8 mouse cellular contexts compared by ENCODE assay signal in genomic region chr4:56946180-56946579, GRCm38 (mm10). TPM values are rescaled to one million over a fixed set of nuclear protein-coding genes. Genes with fewer than 3 reads are reported as not detected.
DNase-seq lines count a peak whose midpoint lies in the region; ATAC-seq and TF ChIP-seq lines count a peak whose summit lies in the region.

No protein-coding gene starts in this region.

- no peaks in the 10 kb centered on the region for H3K36me3 ChIP-seq in neural tube, embryonic 11.5 days (ENCODE audit: control insufficient read depth, insufficient read depth, low read length)
- H3K36me3 ChIP-seq in embryonic facial prominence, embryonic 13.5 days, result no peaks in the 10 kb centered on the region
- H3K36me3 ChIP-seq in limb, embryonic 14.5 days (ENCODE audit: control insufficient read depth, insufficient read depth, low read length), result no peaks in the 10 kb centered on the region
- H3K36me3 ChIP-seq in stomach, embryonic 15.5 days, result no peaks in the 10 kb centered on the region

- no peak for TF ChIP-seq POLR2A in limb, embryonic 14.5 days (IDR thresholded peaks at IDR 0.05; ENCODE audit: borderline replicate concordance, extremely low read depth, insufficient read depth, insufficient read length)

- H3K4me3 ChIP-seq in neural tube, embryonic 11.5 days (ENCODE audit: low read depth, low read length), result peak overlapping the region; percentile 85
- peak overlapping the region; percentile 89 for H3K4me3 ChIP-seq in embryonic facial prominence, embryonic 13.5 days
- peak overlapping the region; percentile 70 for H3K4me3 ChIP-seq in limb, embryonic 14.5 days (replicated peaks; ENCODE audit: low read length)
- H3K4me3 ChIP-seq in stomach, embryonic 15.5 days (replicated peaks), result peak overlapping the region; percentile 92

- H3K4me2 ChIP-seq in neural tube, embryonic 11.5 days (ENCODE audit: low read depth), result peak overlapping the region; percentile 95
- H3K4me2 ChIP-seq in embryonic facial prominence, embryonic 13.5 days, result peak overlapping the region; percentile 78
- H3K4me2 ChIP-seq in limb, embryonic 14.5 days (replicated peaks; ENCODE audit: low read depth, low read length, severe bottlenecking), result peak overlapping the region; percentile 54
- H3K4me2 ChIP-seq in stomach, embryonic 15.5 days, result peak overlapping the region; percentile 75

- H3K4me1 ChIP-seq in neural tube, embryonic 11.5 days (ENCODE audit: control insufficient read depth, insufficient read depth, low read length), result peaks cover 5% of the 10 kb centered on the region
- H3K4me1 ChIP-seq in embryonic facial prominence, embryonic 13.5 days, result peaks cover 43% of the 10 kb centered on the region
- peaks cover 18% of the 10 kb centered on the region for H3K4me1 ChIP-seq in limb, embryonic 14.5 days (ENCODE audit: control insufficient read depth, insufficient read depth, low read length)
- peaks cover 24% of the 10 kb centered on the region for H3K4me1 ChIP-seq in stomach, embryonic 15.5 days

- H3K27me3 ChIP-seq in neural tube, embryonic 11.5 days (ENCODE audit: control insufficient read depth, insufficient read depth, low read length), result no peaks in the 10 kb centered on the region
- H3K27me3 ChIP-seq in embryonic facial prominence, embryonic 13.5 days, result no peaks in the 10 kb centered on the region
- no peaks in the 10 kb centered on the region for H3K27me3 ChIP-seq in limb, embryonic 14.5 days (ENCODE audit: control insufficient read depth, insufficient read depth, low read length)
- no peaks in the 10 kb centered on the region for H3K27me3 ChIP-seq in stomach, embryonic 15.5 days (replicated peaks)

- no peak overlapping the region for H3K27ac ChIP-seq in neural tube, embryonic 11.5 days (ENCODE audit: low read depth, low read length)
- H3K27ac ChIP-seq in embryonic facial prominence, embryonic 13.5 days, result peak overlapping the region; percentile 93
- H3K27ac ChIP-seq in limb, embryonic 14.5 days (replicated peaks; ENCODE audit: low read depth, low read length), result no peak overlapping the region
- peak overlapping the region; percentile 93 for H3K27ac ChIP-seq in stomach, embryonic 15.5 days

- DNase-seq in neural tube, embryonic 11.5 days (ENCODE audit: low spot score), result no peak
- DNase-seq in neural tube, embryonic 10.5 days (ENCODE audit: extremely low spot score, low spot score), result no peak
- peak; percentile 56 for DNase-seq in limb, embryonic 14.5 days (ENCODE audit: low spot score)
- DNase-seq in gastrocnemius, postnatal 4 days (ENCODE audit: low spot score in 2 of 2), result no peak
- no peak for DNase-seq in adrenal gland, adult 18-20 months (ENCODE audit: low spot score in 2 of 2)
- DNase-seq in frontal cortex, adult 2 months (ENCODE audit: extremely low spot score in 1 of 2, low spot score in 1 of 2), result no peak

- no peak for ATAC-seq in neural tube, embryonic 11.5 days (ENCODE audit: insufficient read depth, low FRiP score, low TSS enrichment)
- no peak for ATAC-seq in embryonic facial prominence, embryonic 13.5 days (ENCODE audit: insufficient number of reproducible peaks, insufficient read depth, low FRiP score, low TSS enrichment, low read depth)
- no peak for ATAC-seq in limb, embryonic 14.5 days (ENCODE audit: low FRiP score, low read depth)
- no peak for ATAC-seq in stomach, embryonic 15.5 days (ENCODE audit: insufficient read depth, low FRiP score, low read depth)

- WGBS in neural tube, embryonic 11.5 days, result 2% methylated on average over 14 of the region's 14 CpGs
- WGBS in embryonic facial prominence, embryonic 13.5 days, result under 1% methylated on average over 14 of the region's 14 CpGs
- WGBS in limb, embryonic 14.5 days, result under 1% methylated on average over 14 of the region's 14 CpGs
- under 1% methylated on average over 14 of the region's 14 CpGs for WGBS in stomach, embryonic 15.5 days

- peak overlapping the region; percentile 91; the same call in 1 of the 2 replicates for H3K9ac ChIP-seq in neural tube, embryonic 11.5 days (ENCODE audit: low read length)
- peak overlapping the region; percentile 94 for H3K9ac ChIP-seq in embryonic facial prominence, embryonic 13.5 days
- H3K9ac ChIP-seq in limb, embryonic 14.5 days (ENCODE audit: low read depth, low read length, severe bottlenecking), result peak overlapping the region; percentile 86
- peak overlapping the region; percentile 92 for H3K9ac ChIP-seq in stomach, embryonic 15.5 days

- H3K9me3 ChIP-seq in neural tube, embryonic 11.5 days (ENCODE audit: control insufficient read depth, low read length), result no peaks in the 10 kb centered on the region
- no peaks in the 10 kb centered on the region for H3K9me3 ChIP-seq in embryonic facial prominence, embryonic 13.5 days
- no peaks in the 10 kb centered on the region for H3K9me3 ChIP-seq in limb, embryonic 14.5 days (ENCODE audit: control insufficient read depth, low read length)
- no peaks in the 10 kb centered on the region for H3K9me3 ChIP-seq in stomach, embryonic 15.5 days

RNA-seq across cellular contexts. Expression of gene Tmem245, which starts 1.1 kb away (rescaled TPM):
- 7.9 and 9.2 TPM in 2 replicates for polyA plus RNA-seq in neural tube, embryonic 11.5 days (2014; fragmentation: Nextera tagmentation; extraction: Ambion mirVana)
- polyA plus RNA-seq in embryonic facial prominence, embryonic 13.5 days (2015; fragmentation: Nextera tagmentation; extraction: Ambion mirVana), result 9.9 and 11.2 TPM in 2 replicates
- polyA plus RNA-seq in limb, embryonic 14.5 days (2012; rRNA removed), result 11.9 and 14.8 TPM in 2 replicates
- 9.0 and 10.0 TPM in 2 replicates for polyA plus RNA-seq in limb, embryonic 14.5 days (2014; fragmentation: Nextera tagmentation; extraction: Ambion mirVana)
- 9.5 and 10.3 TPM in 2 replicates for polyA plus RNA-seq in stomach, embryonic 15.5 days (2015; fragmentation: Nextera tagmentation; extraction: Ambion mirVana)
- total RNA-seq in gastrocnemius, postnatal 4 days (2021), result 10 to 100 TPM; 28.6 to 32.3 TPM
- 10 to 100 TPM; 35.7 to 46.8 TPM for total RNA-seq in adrenal gland, adult 18-20 months (2021)
- polyA plus RNA-seq in frontal cortex, adult 2 months (2012; rRNA removed), result 13.7 and 14.1 TPM in 2 replicates

RNA-seq across cellular contexts. Expression of gene Frrs1l, which starts 44.0 kb away (rescaled TPM):
- 6.1 and 7.2 TPM in 2 replicates for polyA plus RNA-seq in neural tube, embryonic 11.5 days (2014; fragmentation: Nextera tagmentation; extraction: Ambion mirVana)
- 3.1 and 4.5 TPM in 2 replicates for polyA plus RNA-seq in embryonic facial prominence, embryonic 13.5 days (2015; fragmentation: Nextera tagmentation; extraction: Ambion mirVana)
- 2.3 and 2.5 TPM in 2 replicates for polyA plus RNA-seq in limb, embryonic 14.5 days (2012; rRNA removed)
- 4.1 and 4.3 TPM in 2 replicates for polyA plus RNA-seq in limb, embryonic 14.5 days (2014; fragmentation: Nextera tagmentation; extraction: Ambion mirVana)
- 0.75 and 1.1 TPM in 2 replicates for polyA plus RNA-seq in stomach, embryonic 15.5 days (2015; fragmentation: Nextera tagmentation; extraction: Ambion mirVana)
- total RNA-seq in gastrocnemius, postnatal 4 days (2021), result under 1 TPM; 0.05 to 0.26 TPM
- total RNA-seq in adrenal gland, adult 18-20 months (2021), result 1 to 10 TPM in 1 of 2 experiments, under 1 TPM in 1; 0.51 to 1.2 TPM
- 78.7 and 79.7 TPM in 2 replicates for polyA plus RNA-seq in frontal cortex, adult 2 months (2012; rRNA removed)

Comparison
In these comparisons a context has a peak if more than half of its experiments do, and no peak if none do; other contexts are left out.
1. H3K27ac ChIP-seq: peak in embryonic facial prominence, embryonic 13.5 days (single experiment) and stomach, embryonic 15.5 days (single experiment); none in neural tube, embryonic 11.5 days (single experiment) and limb, embryonic 14.5 days (single experiment).
2. Peak in every context shown above with its lines, with median percentiles within 50 percentile points of each other: H3K4me2 ChIP-seq, H3K4me3 ChIP-seq and H3K9ac ChIP-seq.